Mouse (Mus musculus) E14TG2a.4 (cell line): ENCODE measurements around the gene Hnrnpu.
A peak's percentile ranks its signal among the peaks of the same experiment; 100 is the strongest.

Source experiments
- H3K27me3 ChIP-seq: 2 replicates; pipeline ENCODE4 v1.6.1; 2014; ENCODE audit warnings: low read length, control low read depth; ENCODE audit not compliant: insufficient read depth
- H3K36me3 ChIP-seq: 2 replicates; pipeline ENCODE4 v1.6.1; 2014; ENCODE audit warnings: low read length, control low read depth; ENCODE audit not compliant: insufficient read depth
- H3K4me1 ChIP-seq: replicated peaks from 2 replicates; pipeline ENCODE4 v1.6.1; 2014; ENCODE audit warnings: low read depth, low read length, control low read depth
- H3K4me3 ChIP-seq: replicated peaks from 2 replicates; pipeline ENCODE4 v1.5.1; 2014; ENCODE audit warnings: mild to moderate bottlenecking, low read length
- H3K9me3 ChIP-seq: 2 replicates; pipeline ENCODE4 v1.6.1; 2014; ENCODE audit warnings: low read length, control low read depth
- CTCF ChIP-seq: conservative IDR thresholded peaks from 2 replicates; pipeline ENCODE4 v1.5.1; 2014; ENCODE audit warnings: low read length
- NANOG ChIP-seq: IDR thresholded peaks from 2 replicates; pipeline ENCODE4 v1.6.1; 2014; ENCODE audit warnings: borderline replicate concordance, low read length, mixed read lengths
- POU5F1 ChIP-seq: IDR thresholded peaks from 2 replicates; pipeline ENCODE4 v1.6.1; 2014; ENCODE audit warnings: low read length, borderline replicate concordance

Gene Hnrnpu

GRCm38 (mm10) chr1:178320723-178321590 is 16.6 kb downstream of the Hnrnpu start:
- Histone ChIP-seq H3K27me3 (no peaks in the 10 kb centered on the region), H3K4me3 (peak overlapping the region; percentile 83; the same call in 1 of the 2 replicates), H3K4me1 (peaks cover 43% of the 10 kb centered on the region), H3K36me3 (peaks cover 64% of the 10 kb centered on the region), H3K9me3 (peaks cover 11% of the 10 kb centered on the region)
- TF ChIP-seq CTCF (no peak), POU5F1 (no peak), NANOG (no peak)

- Histone ChIP-seq H3K36me3 (peaks cover 56% of the 10 kb centered on the region), H3K9me3 (peaks cover 11% of the 10 kb centered on the region), H3K4me1 (peaks cover 43% of the 10 kb centered on the region), H3K27me3 (no peaks in the 10 kb centered on the region), H3K4me3 (peak overlapping the region; percentile 83)
- TF ChIP-seq POU5F1 (no peak), NANOG (no peak), CTCF (no peak)
Observed at GRCm38 (mm10) chr1:178320038-178320722, 17.4 kb downstream of the Hnrnpu start.

DNA sequence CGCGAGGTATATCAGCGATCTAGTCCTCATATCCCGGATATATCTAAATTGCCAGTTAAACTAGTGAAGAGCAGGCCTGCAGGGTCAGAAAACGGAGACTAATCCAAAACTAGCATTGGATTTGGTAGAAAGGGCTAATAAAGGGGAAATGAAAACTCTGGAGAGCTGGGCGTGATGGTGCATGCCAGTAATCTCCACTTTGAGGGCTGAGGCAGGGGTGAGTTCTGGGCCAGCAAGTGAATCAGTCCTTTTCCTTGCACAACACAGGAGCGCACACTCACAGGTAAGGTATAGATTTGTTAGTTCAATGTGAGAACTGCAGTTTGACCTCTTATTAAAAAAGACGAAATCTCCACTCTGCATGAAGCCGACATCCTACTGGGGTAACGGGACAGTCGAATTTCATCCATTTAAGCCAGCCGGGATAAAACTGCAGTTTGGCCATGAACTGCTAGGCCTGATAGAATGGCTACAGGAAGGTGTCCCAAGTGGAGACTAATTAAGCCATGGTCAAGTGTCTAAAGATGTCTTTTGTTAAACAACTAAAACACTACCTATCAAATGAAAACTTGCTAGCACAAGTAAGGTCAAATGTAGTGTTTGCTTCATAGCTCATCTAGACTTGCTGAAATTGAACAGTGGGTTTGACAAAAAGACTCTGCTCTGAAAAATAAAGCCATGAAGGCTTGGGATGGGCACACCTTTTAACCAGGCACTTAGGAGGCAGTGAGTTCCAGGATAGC is 18.1 kb downstream of the Hnrnpu start:
- TF ChIP-seq CTCF (no peak), POU5F1 (no peak), NANOG (no peak)
- peak overlapping the region; percentile 83 for H3K4me3 ChIP-seq

GRCm38 (mm10) chr1:178318389-178319184 is 19.0 kb downstream of the Hnrnpu start, which contains the start of gene Cox20:
Cox20 (plus strand) TSS chr1:178319130.
- no peak for TF ChIP-seq CTCF
- TF ChIP-seq NANOG = no peak
- no peak for TF ChIP-seq POU5F1
- Histone ChIP-seq H3K9me3 (peaks cover 11% of the 10 kb centered on the region), H3K27me3 (no peaks in the 10 kb centered on the region), H3K4me1 (peaks cover 35% of the 10 kb centered on the region), H3K4me3 (peak within 1 kb of the TSS; percentile 83), H3K36me3 (peaks cover 41% of the 10 kb centered on the region)

More for the DNA sequence above, 18.1 kb downstream of the Hnrnpu start:
- Histone ChIP-seq H3K9me3 (peaks cover 11% of the 10 kb centered on the region), H3K4me1 (peaks cover 37% of the 10 kb centered on the region), H3K27me3 (no peaks in the 10 kb centered on the region), H3K36me3 (peaks cover 49% of the 10 kb centered on the region)

- Histone ChIP-seq H3K4me1 (peaks cover 29% of the 10 kb centered on the region), H3K9me3 (peaks cover 11% of the 10 kb centered on the region), H3K27me3 (no peaks in the 10 kb centered on the region), H3K4me3 (peak overlapping the region; percentile 83), H3K36me3 (peaks cover 35% of the 10 kb centered on the region)
- TF ChIP-seq POU5F1 = no peak
- no peak for TF ChIP-seq CTCF
- TF ChIP-seq NANOG = no peak
Observed at GRCm38 (mm10) chr1:178318002-178318388, 19.6 kb downstream of the Hnrnpu start.

DNA sequence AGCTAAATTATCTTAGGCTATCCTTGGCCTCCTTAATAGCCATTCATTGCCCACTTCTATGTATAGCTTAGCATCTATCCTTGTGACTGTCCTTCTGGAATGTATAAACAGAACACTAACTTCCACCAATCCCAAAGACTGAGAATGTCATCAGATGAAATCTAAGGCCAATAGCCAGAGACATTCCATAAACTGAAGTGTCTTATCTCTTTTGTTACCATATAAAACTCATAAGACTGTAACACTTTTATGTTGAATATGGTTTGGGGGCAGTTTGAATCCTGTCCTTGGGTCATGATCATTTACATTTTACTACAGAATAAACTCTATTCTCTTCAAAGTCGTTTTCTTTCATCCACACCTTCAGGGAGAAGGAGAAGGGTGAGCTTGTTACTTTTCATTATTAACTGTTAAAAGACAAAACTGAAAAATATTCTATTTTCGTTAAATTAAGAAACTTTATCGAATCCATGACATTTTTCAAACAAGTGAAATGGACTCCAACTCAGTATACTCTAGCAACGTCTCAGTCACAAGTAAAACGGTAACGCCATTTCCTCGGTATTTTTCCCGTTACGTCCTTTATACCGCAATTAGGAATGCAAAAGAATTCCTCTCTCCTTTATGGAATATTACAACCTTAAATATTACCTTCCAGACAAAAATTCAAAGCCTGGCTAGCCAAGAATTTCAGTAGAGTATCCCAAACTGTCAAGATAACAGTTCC is 20.2 kb downstream of the Hnrnpu start:
- Histone ChIP-seq H3K9me3 (peaks cover 12% of the 10 kb centered on the region), H3K4me3 (peak overlapping the region; percentile 83), H3K4me1 (peaks cover 23% of the 10 kb centered on the region), H3K36me3 (peaks cover 29% of the 10 kb centered on the region), H3K27me3 (no peaks in the 10 kb centered on the region)
- TF ChIP-seq CTCF (no peak), NANOG (no peak), POU5F1 (no peak)

GRCm38 (mm10) chr1:178314236-178314635 is 23.4 kb downstream of the Hnrnpu start:
- peaks cover 1% of the 10 kb centered on the region; the same call in 1 of the 2 replicates for H3K4me1 ChIP-seq
- peaks cover 17% of the 10 kb centered on the region for H3K9me3 ChIP-seq
- no peaks in the 10 kb centered on the region for H3K36me3 ChIP-seq
- no peaks in the 10 kb centered on the region for H3K27me3 ChIP-seq
- no peak for TF ChIP-seq POU5F1
- TF ChIP-seq CTCF = no peak
- TF ChIP-seq NANOG = no peak
- H3K4me3 ChIP-seq = no peak overlapping the region
